Mouse (Mus musculus): Measurements from ENCODE around the gene Phc1.

DNA sequence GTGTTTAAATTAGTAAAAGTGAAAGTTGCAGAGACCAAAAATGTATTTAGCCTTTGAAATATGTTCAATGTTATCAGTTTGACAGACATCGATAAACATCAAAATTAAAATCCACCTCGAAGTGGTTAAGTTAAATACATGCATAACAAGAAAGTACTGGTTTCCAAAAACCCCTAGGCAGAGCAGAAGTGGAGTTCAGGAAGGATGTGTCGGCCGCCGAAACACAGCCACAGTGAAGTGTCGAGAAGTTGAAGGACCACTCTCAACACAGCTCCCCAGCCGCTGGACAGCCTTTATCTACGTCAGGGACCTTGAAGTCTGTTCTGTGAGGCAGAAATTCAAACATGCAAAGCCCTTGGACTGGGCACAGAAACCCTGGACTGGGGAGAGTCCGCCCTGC is 36.8 kb downstream of the Phc1 start:
- TF ChIP-seq POLR2A (IDR thresholded peaks at IDR 0.05; ENCODE audit: insufficient read depth, low read length) (no peak), CTCF (IDR thresholded peaks at IDR 0.05; ENCODE audit: low read depth, low read length) (no peak)
